Mouse (Mus musculus): Measurements from ENCODE around the gene Slc9a1.

Gene Slc9a1

DNA sequence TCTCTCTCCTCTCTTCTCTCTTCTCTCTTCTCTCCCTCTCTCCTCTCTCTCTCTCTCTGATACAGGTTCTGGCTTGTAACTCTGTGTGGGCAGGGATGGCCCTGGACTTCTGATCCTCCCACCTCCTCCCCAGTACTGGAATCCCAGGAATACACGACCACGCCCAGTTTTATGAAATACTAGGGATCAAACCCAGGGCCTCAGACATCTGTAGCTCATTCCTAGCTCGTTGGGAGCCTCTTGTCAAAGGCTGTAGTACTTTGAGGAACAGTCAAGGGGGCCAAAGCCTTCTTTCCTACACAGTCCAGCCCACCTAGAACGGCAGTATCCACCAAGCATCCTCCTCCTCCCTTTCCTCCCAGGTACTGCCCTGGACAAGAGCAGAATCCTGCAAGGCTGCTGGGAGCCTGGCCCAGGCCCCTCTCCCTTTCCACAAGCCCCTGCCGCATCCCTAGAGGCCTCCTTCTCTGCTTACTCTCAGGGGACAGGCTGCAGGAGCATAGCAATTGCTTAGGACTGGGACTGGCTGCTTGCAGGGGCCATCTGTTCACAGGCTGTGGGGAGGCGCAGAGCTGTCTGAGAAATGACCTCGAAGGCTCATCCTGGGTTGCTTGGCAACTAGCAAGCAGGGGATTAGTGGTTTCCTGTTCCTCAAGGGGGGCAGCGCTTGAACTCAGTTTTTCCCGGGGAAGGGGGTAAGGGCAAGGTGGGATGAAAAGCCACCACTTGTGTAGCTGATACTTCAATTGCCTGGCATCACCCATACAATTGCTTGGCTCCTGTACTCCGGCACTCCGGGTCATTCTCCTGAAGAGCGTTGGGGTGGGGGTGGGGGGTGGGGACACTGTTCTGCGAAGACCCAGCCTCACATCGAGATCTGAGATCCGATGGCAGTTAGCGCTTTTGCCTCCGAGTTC lies 70.2 kb downstream of the Slc9a1 start:
- no peak for DNase-seq (ENCODE audit: low spot score in 2 of 2)

- no peak for DNase-seq (ENCODE audit: low spot score in 2 of 2)
These were observed 70.9 kb downstream of the Slc9a1 start for GRCm38 (mm10) chr4:133440377-133440795.

- DNase-seq (ENCODE audit: low spot score in 2 of 2) = no peak
These were observed 72.7 kb downstream of the Slc9a1 start for GRCm38 (mm10) chr4:133442194-133442593.

DNA sequence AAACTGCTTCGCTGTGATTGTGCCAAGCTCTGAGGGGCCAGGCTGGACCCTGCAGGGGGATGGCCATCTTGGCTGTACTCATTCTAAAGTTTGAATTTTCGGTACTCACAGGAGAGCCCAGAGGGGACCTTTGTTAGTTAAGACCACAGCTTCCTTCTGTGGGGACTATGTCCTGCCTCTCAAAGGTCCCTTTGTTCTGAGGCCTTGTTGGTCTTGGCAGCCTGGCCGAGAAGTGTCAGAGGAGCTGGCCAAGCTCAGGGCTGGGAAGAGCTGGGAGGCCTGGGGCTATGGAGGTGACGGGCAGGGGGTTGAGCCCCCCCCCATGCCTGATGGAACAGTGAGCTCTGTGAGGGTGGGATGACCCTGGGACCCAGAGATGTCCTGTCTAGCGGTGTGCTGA lies 73.6 kb downstream of the Slc9a1 start:
- no peak for DNase-seq (ENCODE audit: low spot score in 2 of 2)

- no peak for DNase-seq (ENCODE audit: low spot score in 2 of 2)
These were observed 76.2 kb downstream of the Slc9a1 start for GRCm38 (mm10) chr4:133445727-133446126.

DNA sequence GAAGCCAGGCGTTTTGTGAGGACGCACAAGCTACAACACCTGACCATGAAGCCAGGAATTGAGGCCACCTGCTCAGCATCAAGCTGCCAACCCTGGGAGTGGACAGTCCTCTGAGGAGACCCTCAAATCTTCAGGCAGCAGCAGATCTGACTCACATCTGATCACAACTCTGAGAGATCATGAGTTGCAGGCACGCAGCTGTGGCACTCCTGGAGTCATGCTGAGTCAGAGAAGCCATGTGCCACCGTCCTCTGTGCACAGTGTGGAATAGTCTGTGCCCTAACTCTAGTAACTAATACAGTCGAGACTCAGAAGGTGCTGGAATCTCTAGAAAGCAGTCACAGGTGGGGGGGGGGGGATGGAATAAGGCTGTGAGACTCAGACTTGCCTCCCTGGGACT lies 77.9 kb downstream of the Slc9a1 start:
- DNase-seq (ENCODE audit: low spot score in 2 of 2) = no peak

GRCm38 (mm10) chr4:133447967-133448366 lies 78.5 kb downstream of the Slc9a1 start:
- DNase-seq (ENCODE audit: low spot score in 2 of 2) = no peak

DNA sequence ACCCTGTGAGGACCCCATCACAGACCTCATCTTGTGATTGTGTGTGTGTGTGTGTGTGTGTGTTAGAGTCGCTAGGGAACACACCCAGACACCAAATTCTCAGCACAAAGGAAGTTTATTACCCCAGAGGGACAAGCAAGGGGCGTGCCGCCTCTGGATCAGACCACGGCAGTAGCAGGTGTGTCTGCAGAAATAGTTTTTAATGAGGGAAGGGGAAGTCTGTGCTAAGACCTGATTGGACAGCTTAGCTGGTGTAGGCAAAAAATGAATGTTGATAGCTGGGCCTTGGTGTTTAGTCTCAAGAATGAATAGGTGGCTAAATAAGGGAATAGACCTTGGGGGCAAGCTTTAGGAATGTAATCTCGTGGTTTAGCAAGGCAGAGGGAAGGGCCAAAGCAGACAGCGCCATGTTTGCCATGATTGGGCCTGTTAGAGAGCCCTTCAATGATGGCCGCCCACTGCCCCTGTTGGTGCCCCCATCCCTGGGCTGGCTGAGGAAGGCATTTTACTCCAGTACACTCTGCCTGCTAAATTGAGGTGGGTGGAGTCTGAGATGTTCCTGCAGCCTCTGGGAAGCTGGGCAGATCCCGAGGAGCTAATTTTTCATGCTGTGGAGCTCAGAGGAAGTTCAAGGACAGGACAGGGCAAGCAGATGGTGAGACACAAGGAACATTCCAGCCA lies 79.3 kb downstream of the Slc9a1 start:
- DNase-seq (ENCODE audit: low spot score in 2 of 2) = no peak

- DNase-seq (ENCODE audit: low spot score in 2 of 2) = peak; percentile 40 to 73
These were observed 80.2 kb downstream of the Slc9a1 start for GRCm38 (mm10) chr4:133449726-133450125.

DNA sequence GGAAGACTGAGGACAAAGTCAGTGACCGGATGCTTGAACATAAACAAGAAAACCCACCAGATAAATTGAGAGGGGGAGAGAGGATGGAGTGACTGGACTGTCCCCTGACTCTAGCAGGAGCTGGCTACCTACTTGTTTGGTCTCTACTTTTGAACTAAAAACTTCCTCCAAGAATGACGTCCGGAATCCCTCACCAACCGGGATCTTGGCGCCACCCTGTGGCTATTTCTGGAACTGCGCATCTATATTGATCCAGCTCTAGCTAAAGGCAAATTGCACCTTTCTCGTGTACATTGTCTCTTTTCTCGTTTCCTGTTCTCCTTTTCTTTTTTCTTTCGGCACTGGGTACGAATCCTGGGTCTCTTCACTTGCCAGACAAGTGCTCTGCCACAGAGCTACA lies 82.0 kb downstream of the Slc9a1 start:
- DNase-seq (ENCODE audit: low spot score in 2 of 2) = peak; percentile 87 to 91

- DNase-seq (ENCODE audit: low spot score in 2 of 2) = no peak
These were observed 82.9 kb downstream of the Slc9a1 start for GRCm38 (mm10) chr4:133452433-133452832.

- DNase-seq (ENCODE audit: low spot score in 2 of 2) = peak in 1 of 2 experiments; percentile 32
These were observed 88.5 kb downstream of the Slc9a1 start for GRCm38 (mm10) chr4:133458044-133458443.

DNA sequence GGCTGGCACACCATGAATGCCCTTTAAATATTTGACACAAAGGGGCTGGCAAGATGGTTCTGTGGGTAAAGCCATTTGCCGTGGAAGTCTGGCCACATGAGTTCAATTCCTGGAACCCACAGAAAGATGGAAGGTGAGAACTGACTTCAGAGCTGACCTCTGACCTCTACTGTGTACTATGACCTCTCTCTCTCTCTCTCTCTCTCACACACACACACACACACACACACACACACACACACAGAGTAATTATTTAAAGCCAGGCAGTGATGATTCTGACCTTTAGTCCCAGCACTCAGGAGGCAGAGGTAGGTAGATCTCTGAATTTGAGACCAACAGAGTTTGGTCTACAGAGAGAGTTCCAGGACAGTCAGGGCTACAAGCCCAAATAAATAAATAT lies 90.5 kb downstream of the Slc9a1 start:
- DNase-seq (ENCODE audit: low spot score in 2 of 2) = no peak

DNA sequence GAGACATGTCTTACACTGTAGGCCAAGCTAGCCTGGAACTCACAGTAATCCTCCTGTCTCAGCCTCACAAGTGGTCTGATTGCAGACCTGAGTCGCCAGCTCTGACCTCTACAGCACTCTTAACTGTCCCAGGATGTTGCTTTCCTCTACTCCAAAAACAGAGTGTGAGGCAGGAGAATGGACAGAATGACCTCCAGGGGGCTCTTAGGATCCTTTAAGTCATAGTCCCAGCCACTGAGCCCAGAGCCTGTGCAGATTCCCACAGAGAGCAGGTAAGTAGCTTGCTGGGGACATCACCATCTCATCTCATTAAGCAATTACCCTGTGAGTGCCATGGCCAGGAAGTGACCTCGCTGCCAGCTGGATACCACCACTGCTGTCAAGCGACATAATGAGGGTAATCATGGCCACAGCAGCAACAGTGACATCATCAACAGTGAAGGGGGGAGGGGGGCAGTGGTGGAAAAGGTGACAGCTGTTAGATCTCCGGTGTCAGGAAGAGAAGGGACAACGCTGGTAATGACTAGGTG lies 91.4 kb downstream of the Slc9a1 start:
- no peak for DNase-seq (ENCODE audit: low spot score in 2 of 2)

DNA sequence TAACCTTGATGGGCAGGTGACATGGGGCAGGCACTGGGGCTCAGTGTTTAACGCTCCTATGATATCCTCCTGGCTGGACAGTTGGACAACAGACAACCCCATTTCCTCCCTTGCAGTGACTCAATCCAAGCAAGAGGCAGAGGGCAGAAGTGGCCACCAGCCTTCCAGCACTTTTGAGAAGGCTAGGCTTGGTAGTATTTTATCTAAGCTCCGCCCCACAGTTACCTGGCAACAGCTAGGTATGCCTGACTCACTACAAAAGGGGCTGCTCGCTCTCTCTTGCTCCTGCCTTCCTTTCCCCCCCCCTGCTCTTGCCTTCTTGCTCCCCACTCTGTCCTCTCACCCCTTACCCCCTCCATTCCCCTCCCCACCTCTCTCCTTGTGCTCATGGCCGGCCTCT lies 91.9 kb downstream of the Slc9a1 start:
- DNase-seq (ENCODE audit: low spot score in 2 of 2) = no peak

DNA sequence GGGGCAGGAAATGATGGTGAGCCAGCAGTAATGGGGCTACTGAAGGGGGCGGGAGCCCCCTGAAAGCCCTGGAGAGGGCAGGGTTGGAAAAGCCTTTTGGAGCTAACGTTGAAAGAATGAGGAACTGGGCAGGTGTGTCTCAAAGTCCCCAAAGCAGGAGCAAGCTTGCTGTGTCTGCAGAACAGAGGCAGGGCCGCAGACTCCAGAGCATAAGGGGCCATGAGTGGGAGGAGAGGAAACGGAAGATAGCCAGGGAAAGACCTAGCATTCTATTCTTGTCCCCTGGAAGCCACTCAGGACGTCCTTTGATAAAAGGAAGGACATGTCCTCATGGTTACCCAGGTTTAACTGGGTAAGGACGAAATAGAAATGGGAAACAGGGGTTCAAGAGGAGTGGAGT lies 93.7 kb downstream of the Slc9a1 start:
- DNase-seq (ENCODE audit: low spot score in 2 of 2) = no peak

- DNase-seq (ENCODE audit: low spot score in 2 of 2) = peak; percentile 28 to 67
These were observed 98.6 kb downstream of the Slc9a1 start for GRCm38 (mm10) chr4:133468080-133468479.

DNA sequence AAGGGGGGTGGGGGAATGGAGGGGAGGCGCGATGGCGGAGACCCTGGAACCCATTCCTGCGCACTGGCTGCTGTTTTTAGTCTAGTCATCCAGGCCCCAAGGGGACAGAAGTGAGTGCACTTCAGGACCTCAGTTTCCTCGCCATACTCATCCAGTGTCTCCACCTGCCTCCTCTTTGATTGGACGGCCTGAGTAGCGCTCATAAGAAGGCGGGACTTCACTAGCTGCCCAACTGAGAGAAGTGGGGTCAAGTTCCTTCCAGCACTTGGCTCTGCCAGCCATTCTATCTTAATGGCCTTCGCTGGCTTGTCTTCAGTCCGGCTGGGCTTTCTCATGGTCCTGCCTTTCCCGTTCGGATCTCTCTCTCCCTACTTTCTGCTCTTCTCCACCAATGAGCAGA lies 99.6 kb downstream of the Slc9a1 start:
- no peak for DNase-seq (ENCODE audit: low spot score in 2 of 2)

DNA sequence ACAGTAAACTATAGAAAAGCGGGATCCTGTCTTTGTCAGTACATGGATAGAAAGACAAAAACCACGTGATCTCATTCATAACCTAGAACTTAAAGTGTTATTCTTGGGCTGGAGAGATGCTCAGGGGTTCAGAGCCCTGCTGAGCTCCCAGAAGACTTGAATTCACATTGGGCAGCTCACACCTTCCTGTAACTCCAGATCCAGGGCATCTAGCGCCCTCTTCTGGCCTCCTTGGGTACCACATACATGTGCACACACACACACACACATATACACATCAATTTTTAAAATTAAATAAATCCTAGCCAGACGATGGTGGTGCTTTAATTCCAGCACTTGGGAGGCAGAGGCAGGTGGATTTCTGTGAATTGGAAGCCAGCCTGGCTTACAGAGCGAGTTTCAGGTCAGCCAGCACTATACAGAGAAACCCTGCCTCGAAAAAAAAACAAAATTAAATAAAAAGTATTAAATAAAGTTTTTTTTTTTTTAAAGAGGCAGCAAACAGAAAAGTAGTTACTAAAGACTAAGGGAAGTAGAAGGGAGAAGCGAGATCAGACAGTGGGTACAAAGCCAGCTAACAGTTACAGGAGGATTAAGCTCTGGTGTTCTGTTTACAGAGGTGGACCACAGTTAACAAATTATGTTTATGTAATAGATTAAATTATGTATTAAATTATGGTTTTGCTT lies 101.8 kb downstream of the Slc9a1 start:
- no peak for DNase-seq (ENCODE audit: low spot score in 2 of 2)
